Mouse (Mus musculus): ENCODE data around the gene Myrfl. TPM values are rescaled to one million over a fixed set of nuclear protein-coding genes. Genes with fewer than 3 reads are reported as not detected.

Myrfl gene
- polyA plus RNA-seq, 1 experiment from 2014 or later = 0.16 TPM

DNA sequence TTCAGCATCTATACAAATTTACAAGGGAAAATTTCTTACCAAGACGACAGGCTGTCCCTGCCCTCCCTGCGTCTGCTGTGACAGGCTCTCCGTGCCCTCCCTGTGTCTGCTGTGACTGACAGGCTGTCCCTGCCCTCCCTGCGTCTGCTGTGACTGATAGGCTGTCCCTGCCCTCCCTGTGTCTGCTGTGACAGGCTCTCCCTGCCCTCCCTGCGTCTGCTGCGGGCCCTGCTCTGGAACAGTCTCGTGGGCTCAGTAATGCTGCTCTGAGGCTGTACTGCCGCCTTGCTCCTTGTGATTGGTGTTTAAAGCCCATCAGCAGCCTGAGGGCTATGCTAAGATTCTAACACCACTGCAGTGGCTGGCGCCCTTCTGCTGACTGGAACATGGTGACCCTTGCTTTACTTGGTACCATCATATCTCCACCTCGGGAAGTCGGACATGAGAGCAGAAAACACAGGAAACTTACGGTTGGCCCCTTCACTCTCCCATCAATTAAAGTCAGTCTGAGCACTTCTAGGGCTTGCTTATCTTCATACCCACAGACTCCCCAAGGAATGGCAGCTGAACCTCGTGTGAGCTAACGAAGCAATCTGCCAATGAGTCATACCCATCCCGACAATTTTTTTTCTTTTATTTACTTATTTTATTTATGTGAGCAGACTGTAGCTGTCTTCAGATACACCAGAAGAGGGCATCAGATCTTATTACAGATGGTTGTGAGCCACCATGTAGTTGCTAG is 12.4 kb upstream of the Myrfl start:
- H3K9ac ChIP-seq = no peak overlapping the region
- WGBS = 71% methylated on average over 15 of the region's 15 CpGs
- ATAC-seq (replicated peaks; ENCODE audit: low FRiP score) = peak; percentile 77; the same call in 1 of the 2 replicates
- no peak overlapping the region for H3K4me3 ChIP-seq (replicated peaks)
- no peak overlapping the region for H3K27ac ChIP-seq
- no peaks in the 10 kb centered on the region for H3K9me3 ChIP-seq (replicated peaks)
- H3K4me1 ChIP-seq = no peaks in the 10 kb centered on the region
- no peaks in the 10 kb centered on the region for H3K27me3 ChIP-seq
- H3K36me3 ChIP-seq = peaks cover 95% of the 10 kb centered on the region
- H3K4me2 ChIP-seq = no peak overlapping the region

- Histone ChIP-seq H3K27me3 (no peaks in the 10 kb centered on the region), H3K9me3 (replicated peaks) (no peaks in the 10 kb centered on the region), H3K27ac (no peak overlapping the region), H3K4me2 (no peak overlapping the region), H3K36me3 (peaks cover 74% of the 10 kb centered on the region), H3K4me3 (replicated peaks) (no peak overlapping the region), H3K9ac (no peak overlapping the region), H3K4me1 (no peaks in the 10 kb centered on the region)
- WGBS = 78% methylated on average over 9 of the region's 9 CpGs
- no peak for ATAC-seq (replicated peaks; ENCODE audit: low FRiP score)
Observed at GRCm38 (mm10) chr10:116906794-116907193, 10.1 kb upstream of the Myrfl start.

GRCm38 (mm10) chr10:116904503-116904908 is 7.8 kb upstream of the Myrfl start:
- Histone ChIP-seq H3K9ac (no peak overlapping the region), H3K4me1 (no peaks in the 10 kb centered on the region), H3K4me2 (no peak overlapping the region), H3K27ac (no peak overlapping the region), H3K27me3 (no peaks in the 10 kb centered on the region), H3K4me3 (replicated peaks) (no peak overlapping the region), H3K9me3 (replicated peaks) (no peaks in the 10 kb centered on the region), H3K36me3 (peaks cover 51% of the 10 kb centered on the region)
- 83% methylated on average over 10 of the region's 10 CpGs for WGBS
- no peak for ATAC-seq (replicated peaks; ENCODE audit: low FRiP score)

DNA sequence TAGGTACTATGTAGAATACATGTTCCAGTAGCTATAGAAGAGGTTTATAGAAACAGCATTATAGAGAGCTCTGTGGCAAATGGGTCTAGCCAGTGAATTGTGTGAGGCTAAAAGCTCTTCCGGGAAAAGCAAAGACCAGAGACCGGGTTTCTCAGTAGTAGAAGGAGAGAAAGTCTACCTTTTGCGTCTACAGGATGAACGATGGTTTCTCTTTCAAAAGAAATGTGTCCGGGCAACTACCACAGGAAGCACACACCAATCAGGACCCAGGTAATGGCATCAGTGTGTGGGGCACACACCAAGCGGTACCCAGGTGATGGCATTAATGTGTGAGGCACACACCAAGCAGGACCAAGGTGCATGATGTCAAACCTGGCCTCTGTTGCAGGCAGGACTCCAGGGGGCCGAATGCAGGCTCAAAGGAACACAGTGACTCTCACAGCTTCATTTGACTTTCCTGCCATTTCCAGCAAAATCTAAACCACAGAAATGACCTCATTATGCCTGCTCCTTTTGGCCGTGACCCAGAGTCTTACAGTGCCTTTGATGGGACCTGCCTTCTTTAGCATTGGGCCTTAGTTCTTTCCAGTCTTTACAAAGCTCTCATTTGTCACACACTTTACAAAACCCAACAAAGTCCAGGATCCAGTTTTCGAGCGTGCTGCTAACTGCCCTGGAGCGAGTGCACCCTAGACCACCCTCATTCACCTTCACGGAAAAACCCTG is 1.4 kb downstream of the Myrfl start:
- Histone ChIP-seq H3K4me3 (replicated peaks) (no peak overlapping the region), H3K4me2 (no peak overlapping the region), H3K36me3 (no peaks in the 10 kb centered on the region), H3K27ac (no peak overlapping the region), H3K9me3 (replicated peaks) (no peaks in the 10 kb centered on the region), H3K27me3 (no peaks in the 10 kb centered on the region), H3K4me1 (no peaks in the 10 kb centered on the region), H3K9ac (no peak overlapping the region)
- 90% methylated on average over 12 of the region's 12 CpGs for WGBS
- no peak for ATAC-seq (replicated peaks; ENCODE audit: low FRiP score)

DNA sequence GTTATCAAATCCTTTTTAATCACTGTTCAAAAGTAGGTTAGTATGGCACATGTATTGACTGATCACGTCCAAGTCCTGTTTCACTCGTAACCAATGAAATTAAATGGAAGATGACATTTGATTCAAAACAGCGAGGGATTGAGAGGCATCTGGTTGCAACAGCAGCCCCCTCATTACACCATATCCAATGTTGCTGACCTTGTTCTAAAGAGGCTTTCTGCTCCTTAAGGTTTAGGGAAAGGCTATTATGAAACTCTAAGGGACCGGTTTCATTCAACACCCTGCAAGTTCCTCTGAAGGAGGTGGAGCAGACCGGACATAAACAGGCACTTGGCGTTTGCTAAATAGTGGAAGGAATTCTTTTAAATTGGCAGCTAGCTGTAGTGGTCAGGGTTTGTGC is 2.2 kb downstream of the Myrfl start:
- 81% methylated on average over 6 of the region's 6 CpGs for WGBS
- no peaks in the 10 kb centered on the region for H3K36me3 ChIP-seq
- H3K4me2 ChIP-seq = no peak overlapping the region
- H3K9me3 ChIP-seq (replicated peaks) = no peaks in the 10 kb centered on the region
- no peak for ATAC-seq (replicated peaks; ENCODE audit: low FRiP score)
- no peaks in the 10 kb centered on the region for H3K4me1 ChIP-seq
- no peak overlapping the region for H3K4me3 ChIP-seq (replicated peaks)
- no peak overlapping the region for H3K27ac ChIP-seq
- no peaks in the 10 kb centered on the region for H3K27me3 ChIP-seq
- no peak overlapping the region for H3K9ac ChIP-seq

- Histone ChIP-seq H3K9me3 (replicated peaks) (no peaks in the 10 kb centered on the region), H3K9ac (no peak overlapping the region), H3K4me2 (no peak overlapping the region), H3K4me3 (replicated peaks) (no peak overlapping the region), H3K36me3 (no peaks in the 10 kb centered on the region), H3K27me3 (no peaks in the 10 kb centered on the region), H3K27ac (no peak overlapping the region), H3K4me1 (no peaks in the 10 kb centered on the region)
- no peak; the same call in 1 of the 2 replicates for ATAC-seq (replicated peaks; ENCODE audit: low FRiP score)
- WGBS = 17% methylated on average over 3 of the region's 3 CpGs
Observed at GRCm38 (mm10) chr10:116893753-116894152, 3.0 kb downstream of the Myrfl start.

DNA sequence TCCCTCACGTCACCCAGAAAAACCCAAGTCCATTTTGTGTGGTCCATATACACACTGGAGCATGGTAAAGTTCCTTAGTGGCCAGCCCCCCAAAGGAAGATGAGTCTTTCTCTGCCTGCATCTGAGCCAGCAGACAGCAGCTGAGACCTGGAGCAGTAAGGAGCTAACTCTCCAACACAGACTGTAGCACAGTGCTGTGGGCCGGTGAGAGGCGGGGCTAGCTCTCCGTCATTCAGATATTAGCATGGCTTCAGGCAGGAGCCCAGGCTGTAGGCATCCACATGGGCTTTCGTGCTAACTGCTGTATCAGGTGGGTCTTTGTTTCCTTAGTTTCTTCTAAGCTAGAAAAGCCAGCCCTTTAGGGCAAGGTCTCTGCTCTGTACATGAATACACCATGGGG is 6.1 kb downstream of the Myrfl start:
- 57% methylated on average over 5 of the region's 5 CpGs for WGBS
- ATAC-seq (replicated peaks; ENCODE audit: low FRiP score) = 0 out of 2 replicates have a peak, but pooled peaks have one; percentile 40
- no peaks in the 10 kb centered on the region for H3K36me3 ChIP-seq
- no peak overlapping the region for H3K9ac ChIP-seq
- no peaks in the 10 kb centered on the region for H3K27me3 ChIP-seq
- no peaks in the 10 kb centered on the region for H3K4me1 ChIP-seq
- H3K4me2 ChIP-seq = no peak overlapping the region
- H3K27ac ChIP-seq = no peak overlapping the region
- H3K4me3 ChIP-seq (replicated peaks) = no peak overlapping the region
- H3K9me3 ChIP-seq (replicated peaks) = no peaks in the 10 kb centered on the region

DNA sequence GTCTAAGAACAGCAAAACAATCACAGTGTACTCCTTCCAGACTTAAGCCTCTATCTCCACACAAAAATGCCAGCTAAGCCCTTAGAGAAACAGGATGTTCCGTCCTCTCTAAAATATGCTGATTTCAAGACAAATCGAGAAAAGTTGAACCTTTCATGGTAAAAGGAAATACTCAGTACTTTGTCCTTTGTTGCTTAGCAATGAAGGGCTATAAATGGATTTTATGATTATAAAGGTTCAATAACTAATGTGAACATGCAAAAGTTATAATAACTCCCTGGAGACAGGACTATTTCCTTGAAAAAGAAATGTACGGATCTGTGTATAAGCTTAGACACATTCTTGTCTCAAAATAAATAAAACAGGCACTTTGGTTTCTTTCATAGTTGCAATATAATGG is 12.2 kb downstream of the Myrfl start:
- no peak for ATAC-seq (replicated peaks; ENCODE audit: low FRiP score)
- Histone ChIP-seq H3K4me3 (replicated peaks) (no peak overlapping the region), H3K27ac (no peak overlapping the region), H3K36me3 (no peaks in the 10 kb centered on the region), H3K4me1 (no peaks in the 10 kb centered on the region), H3K4me2 (no peak overlapping the region), H3K9ac (no peak overlapping the region), H3K27me3 (no peaks in the 10 kb centered on the region), H3K9me3 (replicated peaks) (no peaks in the 10 kb centered on the region)
- 74% methylated on average over 3 of the region's 3 CpGs for WGBS

GRCm38 (mm10) chr10:116883531-116883930 is 13.2 kb downstream of the Myrfl start:
- no peaks in the 10 kb centered on the region for H3K9me3 ChIP-seq (replicated peaks)
- ATAC-seq (replicated peaks; ENCODE audit: low FRiP score) = no peak
- no peak overlapping the region for H3K27ac ChIP-seq
- H3K4me3 ChIP-seq (replicated peaks) = no peak overlapping the region
- no peaks in the 10 kb centered on the region for H3K36me3 ChIP-seq
- H3K4me1 ChIP-seq = no peaks in the 10 kb centered on the region
- no peak overlapping the region for H3K4me2 ChIP-seq
- 43% methylated on average over 5 of the region's 5 CpGs for WGBS
- H3K27me3 ChIP-seq = no peaks in the 10 kb centered on the region
- no peak overlapping the region for H3K9ac ChIP-seq

GRCm38 (mm10) chr10:116877436-116877835 is 19.3 kb downstream of the Myrfl start:
- H3K9me3 ChIP-seq (replicated peaks) = no peaks in the 10 kb centered on the region
- 77% methylated on average over 4 of the region's 4 CpGs for WGBS
- no peaks in the 10 kb centered on the region for H3K4me1 ChIP-seq
- H3K9ac ChIP-seq = no peak overlapping the region
- H3K27ac ChIP-seq = no peak overlapping the region
- no peak overlapping the region for H3K4me3 ChIP-seq (replicated peaks)
- no peaks in the 10 kb centered on the region for H3K36me3 ChIP-seq
- ATAC-seq (replicated peaks; ENCODE audit: low FRiP score) = no peak
- H3K27me3 ChIP-seq = 0 out of 2 replicates have a peak, but pooled peaks cover 4% of the 10 kb centered on the region
- H3K4me2 ChIP-seq = no peak overlapping the region

DNA sequence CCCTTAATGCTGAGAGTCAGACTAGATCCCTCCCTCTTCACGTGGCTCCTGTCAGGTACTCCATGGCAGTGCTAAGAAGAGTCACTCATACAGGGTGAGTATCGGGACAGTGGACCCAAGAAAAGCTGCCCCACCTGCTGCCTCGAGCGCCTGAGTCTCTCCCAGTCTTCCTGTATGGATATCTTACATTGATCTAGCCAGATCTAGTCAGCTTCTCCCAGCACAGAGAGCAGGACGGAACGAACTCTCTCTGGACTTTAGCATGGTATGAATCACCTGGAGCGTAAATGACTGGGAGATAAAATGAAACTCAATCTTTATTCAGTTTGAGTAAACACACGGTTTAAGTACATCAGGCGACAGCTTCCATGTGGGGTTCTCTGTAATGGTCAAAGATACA is 22.2 kb downstream of the Myrfl start:
- H3K27ac ChIP-seq = no peak overlapping the region
- H3K9ac ChIP-seq = no peak overlapping the region
- 60% methylated on average over 9 of the region's 9 CpGs for WGBS
- no peak for ATAC-seq (replicated peaks; ENCODE audit: low FRiP score)
- 0 out of 2 replicates have a peak, but pooled peaks cover 4% of the 10 kb centered on the region for H3K27me3 ChIP-seq
- H3K4me2 ChIP-seq = no peak overlapping the region
- H3K4me1 ChIP-seq = 0 out of 2 replicates have a peak, but pooled peaks cover 10% of the 10 kb centered on the region
- H3K9me3 ChIP-seq (replicated peaks) = no peaks in the 10 kb centered on the region
- no peak overlapping the region for H3K4me3 ChIP-seq (replicated peaks)
- H3K36me3 ChIP-seq = no peaks in the 10 kb centered on the region

GRCm38 (mm10) chr10:116872016-116872410 is 24.7 kb downstream of the Myrfl start:
- 26% methylated on average over 14 of the region's 14 CpGs for WGBS
- H3K4me1 ChIP-seq = 0 out of 2 replicates have a peak, but pooled peaks cover 10% of the 10 kb centered on the region
- H3K4me2 ChIP-seq = peak overlapping the region; percentile 59
- H3K27ac ChIP-seq = no peak overlapping the region
- ATAC-seq (replicated peaks; ENCODE audit: low FRiP score) = peak; percentile 77
- peak overlapping the region; percentile 33 for H3K4me3 ChIP-seq (replicated peaks)
- no peak overlapping the region for H3K9ac ChIP-seq
- H3K36me3 ChIP-seq = no peaks in the 10 kb centered on the region
- no peaks in the 10 kb centered on the region for H3K9me3 ChIP-seq (replicated peaks)
- 0 out of 2 replicates have a peak, but pooled peaks cover 4% of the 10 kb centered on the region for H3K27me3 ChIP-seq

All from kidney, embryonic 15.5 days (tissue).